Mouse (Mus musculus): ENCODE data around the gene 1700018B08Rik.

The 1700018B08Rik gene

DNA sequence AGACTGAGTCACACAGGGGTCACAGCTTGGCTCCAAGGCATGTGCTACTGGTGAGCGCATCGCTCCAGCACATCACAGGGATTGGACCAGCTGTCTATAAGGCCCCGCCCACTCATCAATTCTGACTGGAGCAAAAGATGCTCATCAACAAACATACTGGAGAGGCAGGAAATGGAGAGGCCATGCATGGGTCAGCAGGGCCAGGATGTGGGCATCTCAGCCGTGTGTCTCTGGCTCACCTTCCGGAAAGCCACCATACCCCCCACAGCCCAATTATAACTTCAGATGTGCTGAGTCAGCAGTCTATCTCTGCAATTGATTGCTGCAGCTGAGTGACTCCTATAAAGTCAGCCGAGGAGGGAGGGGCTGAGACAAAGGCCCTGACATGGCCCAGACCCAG lies 24.2 kb upstream of the 1700018B08Rik start:
- in situ Hi-C loops (cut with MboI, MseI): no loop called here

DNA sequence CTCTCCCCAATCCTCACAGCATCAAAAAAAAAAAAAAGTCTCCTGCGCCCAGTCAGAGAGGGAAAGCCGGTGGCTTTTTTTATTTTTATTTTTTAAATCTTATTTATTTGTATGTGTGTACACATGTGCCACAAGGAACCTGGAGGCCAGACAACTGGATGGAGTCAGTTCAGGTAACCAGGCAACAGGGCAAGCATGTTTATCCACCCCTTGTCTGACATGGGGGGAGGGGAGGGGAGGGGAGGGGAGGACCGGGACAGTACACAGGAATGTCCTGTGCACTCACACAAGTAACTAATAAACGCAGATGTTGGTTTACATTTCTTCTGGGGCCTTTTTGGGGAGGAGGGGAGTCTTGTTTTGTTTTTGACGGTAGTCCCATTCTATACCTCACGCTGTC lies 19.6 kb upstream of the 1700018B08Rik start:
- in situ Hi-C loops (cut with MboI, MseI): no loop called here

DNA sequence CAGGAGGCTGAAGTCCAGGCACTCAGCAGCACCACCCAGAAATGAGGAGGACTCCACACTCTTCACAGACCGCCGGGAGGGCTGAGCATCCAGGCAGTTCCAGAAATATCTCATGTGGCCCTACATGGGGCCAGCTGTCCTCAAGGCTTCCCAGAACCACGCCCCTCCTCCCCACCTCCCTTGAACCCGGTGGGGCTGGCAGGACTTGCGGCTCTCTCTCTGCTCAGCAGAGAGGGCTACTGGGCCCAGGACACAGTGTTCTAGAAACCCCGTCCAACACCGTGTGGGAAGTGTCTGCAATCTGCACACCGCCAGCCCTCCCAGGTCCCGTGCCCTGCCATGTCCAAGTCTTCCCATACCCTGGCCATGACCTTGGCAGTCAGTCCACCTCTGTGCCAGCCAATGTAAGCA lies 18.8 kb upstream of the 1700018B08Rik start:
- in situ Hi-C loops (cut with MboI, MseI): no loop called here

DNA sequence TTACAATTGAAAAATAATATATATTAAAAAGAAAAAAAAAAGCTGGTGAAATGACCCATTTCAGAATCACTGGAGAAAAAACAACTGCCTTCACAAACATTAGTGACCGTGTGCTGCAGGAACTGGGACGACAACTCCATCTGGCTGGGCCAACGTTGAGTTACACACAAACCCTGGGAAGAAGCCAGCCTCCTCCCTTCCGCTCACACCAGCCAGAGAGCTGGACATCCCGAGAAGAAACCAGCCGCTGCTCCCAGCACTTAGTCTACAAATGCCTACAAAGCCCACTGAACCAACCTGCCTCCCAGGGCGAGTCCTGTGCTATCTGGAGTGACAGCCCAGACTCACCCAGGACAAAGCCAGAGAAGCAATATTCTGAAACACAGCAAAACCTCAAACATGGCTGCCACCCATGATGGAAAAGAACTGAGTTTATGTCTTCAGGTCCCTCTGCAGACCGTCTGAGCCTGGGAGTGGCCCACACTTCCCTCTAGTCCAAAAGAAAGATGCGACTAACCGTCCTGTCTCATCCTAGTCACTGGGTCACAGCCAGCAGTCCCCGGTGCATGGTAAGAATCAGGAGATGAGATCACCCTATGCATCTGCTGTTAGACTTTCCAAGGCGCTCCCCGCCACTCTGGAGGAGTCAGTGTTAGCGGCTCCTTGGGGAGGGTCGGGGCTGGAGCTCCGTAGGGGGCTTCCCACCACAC lies 17.7 kb upstream of the 1700018B08Rik start:
- in situ Hi-C loops (cut with MboI, MseI): no loop called here

DNA sequence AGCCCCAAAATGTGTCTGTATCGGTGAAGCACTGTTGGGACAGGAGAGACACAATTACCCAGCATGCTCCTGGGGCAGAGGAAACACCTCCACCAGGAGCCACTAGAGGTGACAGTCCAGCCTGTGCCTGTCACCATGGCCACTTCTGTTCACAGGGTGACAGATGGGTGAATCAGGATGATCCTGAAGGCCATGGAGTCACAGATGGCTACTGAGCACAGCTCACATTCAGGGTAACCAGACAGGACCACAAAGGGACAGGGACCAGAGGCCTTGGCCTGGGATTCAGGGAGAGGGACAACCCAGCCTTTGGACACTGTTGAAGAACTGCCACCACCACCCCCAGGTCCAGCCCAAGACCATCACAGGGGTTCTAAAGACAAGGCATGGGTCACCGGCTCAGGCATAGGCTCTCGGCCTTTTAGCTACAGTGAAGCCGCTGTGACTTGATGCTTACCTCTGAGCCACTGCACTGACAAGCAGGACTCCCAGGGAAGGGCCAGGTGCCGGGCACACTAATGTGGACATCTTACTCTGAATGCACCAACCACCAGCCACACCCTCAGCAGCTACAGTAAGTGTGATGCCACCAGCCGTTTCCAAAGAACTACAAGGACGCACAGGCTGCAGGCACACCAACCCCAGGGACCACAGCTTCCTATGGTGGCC lies 16.4 kb upstream of the 1700018B08Rik start:
- in situ Hi-C loops (cut with MboI, MseI): no loop called here

DNA sequence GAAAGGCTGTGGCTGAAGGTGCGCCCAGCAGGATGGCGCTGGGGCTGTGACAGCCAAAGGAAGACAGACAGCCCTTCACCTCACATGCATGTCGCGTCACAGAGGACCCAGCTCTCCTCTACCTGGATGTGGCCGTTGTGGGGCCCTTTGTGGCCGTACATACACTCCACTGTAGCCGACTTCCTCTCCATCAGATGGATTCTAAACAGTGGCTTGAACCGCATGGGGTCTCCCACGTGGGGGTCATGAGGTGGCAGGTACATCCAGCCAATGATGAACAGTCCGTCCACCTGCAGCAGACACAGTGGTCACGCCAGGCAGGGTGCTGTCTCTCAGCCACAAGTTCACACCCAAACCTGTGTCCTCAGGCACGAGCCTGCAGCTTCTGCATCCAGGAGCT lies 15.7 kb upstream of the 1700018B08Rik start:
- in situ Hi-C loops (cut with MboI, MseI): no loop called here

DNA sequence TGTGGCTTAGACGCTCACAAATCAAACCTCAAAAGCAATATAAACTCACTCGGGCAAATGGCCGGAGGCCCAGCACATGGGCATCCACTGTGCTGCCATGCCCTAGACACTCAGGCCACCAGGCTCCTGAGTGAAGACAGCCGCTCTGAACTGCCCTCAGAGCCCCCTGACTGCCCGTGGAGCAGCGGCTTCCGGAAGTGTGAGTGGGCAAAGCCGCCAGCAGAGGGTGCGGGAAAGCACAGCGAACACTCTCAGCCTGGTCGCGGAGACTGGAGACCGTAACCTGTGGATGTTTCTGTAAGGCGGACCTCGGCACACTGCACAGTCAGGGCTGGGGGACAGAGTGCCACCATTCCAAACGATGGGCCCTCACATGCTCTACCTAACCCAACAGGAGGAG lies 14.4 kb upstream of the 1700018B08Rik start:
- in situ Hi-C loops (cut with MboI, MseI): no loop called here

DNA sequence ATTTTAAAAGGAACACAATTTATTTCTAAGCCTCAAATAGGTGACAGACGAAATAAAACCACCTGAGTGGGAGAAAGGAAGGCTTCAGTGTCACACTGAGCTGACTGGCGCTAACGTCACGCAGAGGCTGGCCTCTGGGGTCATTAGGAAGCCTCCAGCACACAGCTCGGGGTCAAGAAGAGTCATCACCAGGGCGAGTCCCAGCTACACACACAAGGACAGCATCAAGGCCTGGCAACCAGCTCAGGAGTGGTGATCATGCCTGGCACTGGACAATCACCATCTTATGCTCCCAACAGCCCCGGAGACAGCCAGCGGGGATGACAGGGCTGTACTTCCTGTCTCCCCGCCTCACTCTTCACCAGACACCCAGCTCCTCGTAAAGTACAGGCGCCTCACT lies 13.6 kb upstream of the 1700018B08Rik start:
- in situ Hi-C loops (cut with MboI, MseI): no loop called here

DNA sequence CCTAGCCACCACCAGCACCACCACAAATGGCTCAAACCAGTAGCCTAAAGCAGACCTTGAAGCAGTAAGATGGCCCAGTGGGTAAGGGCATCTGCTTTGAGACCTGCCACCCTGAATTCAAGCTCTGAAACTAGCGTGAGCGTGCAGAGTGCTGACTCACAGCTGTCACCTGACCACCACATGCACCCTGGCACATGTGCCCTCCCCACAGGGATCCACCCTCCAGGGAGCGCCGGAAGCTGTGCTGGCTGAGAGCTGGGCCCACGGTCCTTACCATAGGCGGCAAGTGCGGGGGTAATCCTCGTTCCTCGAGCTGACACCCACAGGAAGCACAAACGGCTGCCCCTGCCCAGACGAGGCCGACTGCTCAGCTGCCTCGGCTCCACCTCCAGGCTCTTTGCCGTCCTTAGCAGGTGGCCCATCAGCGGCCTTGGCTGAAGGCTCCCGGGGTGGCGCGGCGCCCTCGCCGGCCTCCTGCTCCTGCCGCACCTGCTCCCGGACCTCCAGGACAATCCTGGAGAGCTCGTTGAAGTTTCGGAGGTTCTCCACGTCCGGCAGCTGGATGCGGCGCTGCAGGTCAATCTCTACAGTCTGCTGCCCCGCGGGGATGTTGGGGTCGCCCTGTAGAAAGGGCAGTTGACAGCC lies 9.8 kb upstream of the 1700018B08Rik start:
- in situ Hi-C loops (cut with MboI, MseI): loop anchor here (5.0 kb wide), 1 partner anchor 48 kb away; no protein-coding TSS in a partner anchor

DNA sequence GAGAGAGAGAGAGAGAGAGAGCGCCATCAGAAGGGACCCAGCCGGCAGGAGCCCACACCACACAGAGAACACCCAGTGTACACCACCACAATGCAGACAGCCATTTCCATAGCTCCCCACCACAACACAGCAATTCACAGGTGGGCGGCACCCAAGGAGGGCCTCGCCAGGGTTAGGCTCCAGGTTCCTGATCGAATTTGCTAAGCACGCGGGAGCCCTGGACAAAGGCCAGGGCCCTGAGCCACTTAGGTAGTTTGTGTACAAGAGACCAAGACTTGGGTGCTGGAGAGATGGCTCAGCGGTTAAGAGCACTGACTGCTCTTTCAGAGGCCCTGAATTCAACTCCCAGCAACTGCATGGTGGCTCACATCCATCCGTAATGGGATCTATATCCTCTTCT lies 8.4 kb upstream of the 1700018B08Rik start:
- in situ Hi-C loops (cut with MboI, MseI): loop anchor here (5.0 kb wide), 1 partner anchor 50 kb away; no protein-coding TSS in a partner anchor

DNA sequence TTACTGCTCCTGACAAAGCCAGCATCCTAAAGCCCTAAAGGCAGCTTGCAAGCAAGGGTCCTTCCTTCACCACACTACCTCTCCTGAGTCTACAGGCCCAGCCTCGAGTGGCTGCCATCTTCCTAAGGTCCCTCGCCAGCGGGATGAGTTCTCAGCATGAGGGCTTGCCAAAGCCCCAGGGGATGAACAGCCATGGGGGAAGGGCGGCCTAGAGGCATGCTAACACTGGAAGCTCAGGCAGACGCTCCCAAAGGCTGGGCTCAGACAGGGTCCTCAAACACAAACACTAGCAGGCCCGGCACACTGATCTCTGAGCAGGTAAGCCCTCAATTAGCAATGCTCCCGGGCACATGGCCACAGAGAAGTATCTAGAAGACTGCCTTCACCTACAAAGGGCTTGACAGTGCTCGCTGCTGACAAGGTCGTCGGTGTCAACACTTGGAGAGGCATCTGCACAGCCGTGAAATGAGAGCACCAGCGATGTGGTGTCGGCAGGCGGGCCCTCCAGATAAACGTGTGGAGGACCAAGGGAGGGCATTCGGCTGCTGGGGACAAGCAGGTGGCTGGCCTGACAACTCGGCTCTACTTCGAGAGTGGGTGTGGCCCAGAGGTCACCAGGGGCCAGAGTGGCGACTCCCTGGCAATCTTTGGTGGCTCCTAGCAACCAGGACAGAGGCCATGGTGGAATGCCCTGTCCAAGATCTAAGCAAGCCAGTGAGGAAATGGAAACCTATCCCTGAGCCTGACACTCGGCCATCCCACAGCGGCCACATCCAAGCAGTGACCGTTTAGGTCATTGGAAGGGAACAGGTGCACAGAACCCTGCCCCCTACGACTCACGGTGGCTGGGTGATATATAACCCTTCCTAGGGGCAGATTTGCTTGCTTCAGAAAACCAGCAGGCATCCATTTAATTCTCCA lies 7.2 kb upstream of the 1700018B08Rik start:
- in situ Hi-C loops (cut with MboI, MseI): loop anchor here (5.0 kb wide), 1 partner anchor 51 kb away; no protein-coding TSS in a partner anchor

DNA sequence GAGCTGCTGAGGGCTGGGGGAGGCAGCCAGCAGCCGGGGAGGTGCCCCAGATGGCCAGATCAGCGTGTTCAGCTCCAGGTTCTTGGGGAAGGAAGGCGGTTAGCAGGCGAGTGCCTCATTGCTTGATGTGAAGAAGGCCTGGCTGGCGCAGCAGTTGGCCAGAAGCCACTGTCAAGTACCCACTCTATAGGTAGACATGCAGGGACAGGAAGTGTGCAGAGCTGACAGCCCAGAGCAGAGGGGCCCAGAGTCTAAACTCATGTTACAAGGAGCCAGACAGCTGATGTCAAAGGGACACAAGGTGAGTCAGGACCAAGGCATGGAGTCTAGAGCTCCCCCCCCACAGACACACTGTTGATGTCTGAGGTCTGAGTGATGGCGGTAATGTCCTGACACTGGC lies 5.9 kb upstream of the 1700018B08Rik start:
- in situ Hi-C loops (cut with MboI, MseI): loop anchor here (5.0 kb wide), 1 partner anchor 52 kb away; no protein-coding TSS in a partner anchor

DNA sequence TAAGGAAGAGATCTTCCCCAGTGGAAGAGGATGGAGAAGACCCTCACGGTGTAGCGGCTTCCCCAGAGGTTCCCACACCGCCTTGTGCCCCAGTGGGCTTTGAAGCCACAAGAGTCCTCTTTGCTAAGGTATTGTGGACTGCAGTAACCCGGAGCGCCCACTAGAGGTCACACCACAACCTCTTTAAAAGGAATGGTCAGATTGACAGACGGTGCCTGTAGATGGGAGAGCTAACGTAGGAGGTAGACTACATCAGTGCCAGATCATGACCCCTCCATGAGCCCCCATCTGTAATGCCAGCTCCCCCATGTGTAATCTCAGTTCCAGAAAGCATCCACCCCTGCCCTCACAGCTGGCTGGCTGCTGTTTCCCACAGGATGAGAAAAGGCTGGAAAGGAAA lies 3.0 kb upstream of the 1700018B08Rik start:
- in situ Hi-C loops (cut with MboI, MseI): loop anchor here (10.0 kb wide), 1 partner anchor 138 kb away; no protein-coding TSS in a partner anchor

DNA sequence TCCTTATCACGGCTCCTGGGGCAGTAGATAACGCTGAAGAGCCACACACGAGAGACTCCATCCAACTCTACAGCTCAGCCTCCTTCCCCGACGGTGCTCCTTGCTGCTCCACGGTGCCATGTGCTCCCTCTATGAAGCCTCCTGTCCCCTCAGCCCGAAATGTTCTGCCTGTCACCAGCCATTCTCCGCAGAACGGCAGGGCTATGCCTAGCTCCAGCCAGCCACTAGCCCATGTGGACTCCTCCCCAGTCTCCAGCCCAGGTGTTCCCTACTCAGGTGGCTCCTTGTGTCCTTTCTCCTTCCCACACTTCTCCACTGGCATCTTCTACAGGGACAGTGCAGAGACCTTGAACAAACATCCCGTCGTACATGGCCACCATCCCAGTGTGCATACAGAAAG lies 816 bp upstream of the 1700018B08Rik start:
- in situ Hi-C loops (cut with MboI, MseI): loop anchor here (10.0 kb wide), 1 partner anchor 140 kb away; no protein-coding TSS in a partner anchor

DNA sequence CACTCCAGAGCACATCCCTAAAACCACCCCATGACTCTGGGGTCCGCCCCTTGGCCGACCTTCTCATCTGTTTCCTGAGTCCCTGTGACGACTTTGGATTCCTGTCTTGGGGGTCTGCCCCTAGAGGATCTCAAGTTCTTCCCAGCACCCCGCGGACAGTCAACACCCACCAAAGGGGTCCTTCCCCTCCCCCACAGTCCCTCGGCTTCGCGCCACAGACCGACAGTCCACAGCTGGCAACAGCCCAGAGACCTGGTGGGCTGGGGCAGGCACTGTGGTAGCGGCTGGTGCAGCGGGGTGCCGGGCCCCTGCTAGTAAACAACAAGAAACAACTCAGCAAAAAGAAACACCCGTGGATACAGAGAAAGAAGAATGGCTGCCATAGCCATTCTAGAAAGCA lies 1.2 kb downstream of the 1700018B08Rik start:
- in situ Hi-C loops (cut with MboI, MseI): loop anchor here (10.0 kb wide), 1 partner anchor 142 kb away; no protein-coding TSS in a partner anchor

DNA sequence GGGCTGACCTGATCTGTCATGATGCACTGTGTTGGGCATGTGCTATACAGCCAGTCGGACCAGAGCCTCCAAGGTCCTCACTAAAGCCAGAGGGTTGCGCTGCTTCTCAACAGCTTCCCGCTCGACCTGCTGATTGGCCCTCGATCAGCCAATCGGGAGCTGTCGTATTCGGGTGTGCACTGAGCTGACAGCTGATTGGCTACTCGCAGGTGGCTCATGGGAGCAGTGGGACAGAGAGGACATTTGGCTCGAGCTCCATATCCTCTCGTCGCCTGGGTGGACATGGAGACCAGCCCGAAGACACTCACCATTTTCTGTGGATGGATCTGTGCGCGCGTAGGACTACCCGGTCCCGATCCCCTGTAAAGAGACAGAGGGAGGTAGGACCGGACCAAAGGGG lies 2.3 kb downstream of the 1700018B08Rik start:
- in situ Hi-C loops (cut with MboI, MseI): loop anchor here (10.0 kb wide), 1 partner anchor 143 kb away; no protein-coding TSS in a partner anchor

DNA sequence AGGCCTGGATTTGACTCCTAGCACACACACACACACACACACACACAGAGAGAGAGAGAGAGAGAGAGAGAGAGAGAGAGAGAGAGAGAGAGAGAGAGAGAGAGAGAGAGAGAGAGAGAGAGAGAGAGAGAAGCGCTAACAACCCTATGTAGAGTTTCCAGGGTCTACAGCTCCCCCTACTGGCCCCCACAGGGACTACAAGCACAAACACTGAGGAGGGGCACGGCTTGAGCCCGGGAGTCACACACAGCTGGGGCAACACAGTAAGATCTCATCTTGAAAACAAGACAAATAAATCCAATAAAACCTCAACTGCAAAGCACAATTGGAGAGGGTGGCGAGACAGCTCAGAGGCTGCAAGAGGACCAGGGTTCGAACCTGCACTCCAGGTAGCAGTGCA lies 11.7 kb downstream of the 1700018B08Rik start:
- in situ Hi-C loops (cut with MboI, MseI): no loop called here

DNA sequence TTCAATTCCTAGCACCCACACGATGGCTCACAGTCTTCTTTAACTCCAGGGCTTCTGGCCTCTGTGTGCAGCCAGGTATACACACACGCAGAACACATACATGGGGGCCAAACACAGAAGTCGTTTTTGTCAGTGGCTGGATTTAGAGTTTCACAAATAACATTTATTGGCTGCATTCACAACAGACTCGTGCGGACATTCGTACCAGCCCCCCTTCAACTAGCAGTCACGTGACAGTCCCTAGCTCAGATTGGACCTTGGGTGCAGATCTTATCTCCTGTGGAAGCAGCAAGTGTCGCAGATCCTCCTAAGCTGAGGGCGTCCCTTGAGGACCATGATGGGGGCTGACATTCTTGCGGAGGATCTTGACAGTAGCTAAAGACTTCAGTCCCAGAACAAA lies 13.5 kb downstream of the 1700018B08Rik start:
- in situ Hi-C loops (cut with MboI, MseI): no loop called here

DNA sequence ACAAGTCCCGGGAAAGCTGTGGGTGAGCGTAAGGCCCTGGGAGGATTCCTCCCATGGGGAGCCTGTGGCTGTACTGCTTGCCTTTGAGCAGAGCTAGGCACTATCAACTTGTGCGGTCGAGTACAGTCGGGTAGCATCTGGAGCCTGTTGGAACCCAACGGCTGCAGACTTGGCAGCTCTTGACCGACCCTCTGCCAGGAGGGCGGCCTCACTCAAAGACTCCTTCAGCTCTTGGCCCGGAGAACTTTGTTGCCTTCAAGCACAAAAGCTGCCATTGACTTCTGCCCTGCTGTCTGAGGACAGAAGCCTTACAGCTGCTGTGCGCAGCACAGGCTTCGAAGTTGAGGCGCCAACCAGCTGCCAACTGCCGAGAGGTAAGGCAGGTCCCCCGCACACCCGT lies 15.3 kb downstream of the 1700018B08Rik start:
- in situ Hi-C loops (cut with MboI, MseI): no loop called here

DNA sequence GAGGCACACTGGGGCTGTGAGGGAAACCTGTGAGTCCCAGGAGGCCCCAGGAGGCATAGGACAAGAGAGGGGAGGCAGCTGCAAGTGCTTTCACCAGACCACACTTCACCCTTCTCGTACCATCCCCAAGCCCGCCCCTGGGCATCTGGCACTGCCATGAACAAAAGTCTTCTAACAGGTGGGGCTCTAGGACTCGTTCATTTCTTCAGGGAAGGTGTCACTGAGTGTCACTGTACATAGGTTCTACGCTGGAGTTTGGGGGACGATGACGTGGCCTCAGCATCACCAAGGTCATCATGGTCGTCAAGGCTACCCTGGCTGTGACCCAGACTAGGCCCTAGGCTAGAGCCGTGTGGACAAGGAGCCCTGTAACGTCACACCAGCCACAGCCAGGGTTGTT lies 16.4 kb downstream of the 1700018B08Rik start:
- in situ Hi-C loops (cut with MboI, MseI): no loop called here

DNA sequence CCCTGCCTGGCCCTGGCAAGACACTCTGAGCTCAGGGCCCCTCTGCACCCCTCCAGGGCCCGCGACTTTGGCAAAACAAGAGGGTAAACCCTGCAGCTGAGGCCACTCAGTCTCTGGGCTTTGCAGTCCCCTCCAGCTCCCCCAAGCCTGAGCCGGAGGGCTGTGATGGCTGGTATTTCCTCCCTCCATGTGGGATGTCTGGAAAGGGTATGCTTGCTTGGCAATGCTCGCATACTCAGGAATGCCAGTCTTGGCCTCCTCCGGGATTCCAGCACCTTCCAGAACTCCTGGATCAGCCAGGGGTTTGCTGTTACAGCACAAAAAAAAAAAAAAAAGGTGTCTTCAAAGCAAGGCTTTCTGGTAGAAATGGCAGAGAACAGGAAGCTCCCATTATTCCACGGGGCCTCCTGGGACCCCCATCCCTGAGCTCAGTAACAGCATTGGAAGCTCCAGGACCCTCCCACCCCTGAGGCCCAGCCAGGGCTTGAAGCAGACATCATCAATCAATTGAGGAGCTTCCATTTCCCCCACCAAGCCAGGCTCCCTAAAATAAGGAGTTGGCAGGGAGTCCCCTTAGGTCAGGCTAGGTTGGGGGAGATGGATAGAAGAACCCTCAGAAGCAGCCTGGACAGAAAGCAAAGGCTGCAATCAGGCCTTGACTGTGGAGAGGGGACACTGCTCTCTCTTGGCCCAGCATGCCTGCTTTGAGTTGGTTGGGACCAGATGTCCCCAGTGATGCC lies 17.1 kb downstream of the 1700018B08Rik start:
- in situ Hi-C loops (cut with MboI, MseI): no loop called here

Data from T-helper 2 cell (primary cell).